In the genomic region with DNA sequence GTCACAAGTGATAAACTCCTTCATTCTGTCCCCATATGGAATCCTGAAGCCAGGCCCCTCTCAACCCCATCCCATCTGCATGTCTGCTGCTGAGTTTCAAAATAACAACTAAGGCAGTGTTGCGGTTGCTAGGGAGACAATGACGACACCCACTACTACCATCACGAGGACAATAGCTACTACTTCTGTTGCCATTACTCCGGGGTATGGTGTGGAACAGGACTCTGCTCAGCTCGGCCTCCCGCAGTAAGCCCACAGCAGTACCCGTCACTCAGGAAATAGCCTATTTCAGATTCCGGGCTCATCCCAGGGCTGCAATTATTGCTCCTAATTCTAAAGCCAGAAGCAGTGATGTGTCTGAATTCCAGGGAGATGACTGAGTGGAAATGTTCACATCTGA, we compare ENCODE assay signal across 13 mouse cellular contexts.
DNase-seq lines count a peak whose midpoint lies in the region; ATAC-seq and TF ChIP-seq lines count a peak whose summit lies in the region.
"Had no signal": no experiment of that assay in that cellular context is flagged by ENCODE, and none has a peak within 500 bp of the region (broad histone marks: within the 10 kb centered on the region; RNA-seq: fewer than 3 reads in every experiment).

No protein-coding gene starts in this region.

- 0 out of 2 replicates have a peak overlapping the region, but pooled peaks have one; percentile 24 for H3K27ac ChIP-seq in hindbrain, embryonic 11.5 days (ENCODE audit: low read depth, low read length)
- H3K27ac ChIP-seq: embryonic facial prominence, embryonic 12.5 days; limb, embryonic 12.5 days had no signal

- H3K4me3 ChIP-seq in hindbrain, embryonic 11.5 days (ENCODE audit: low read depth, low read length), result no peak overlapping the region
- H3K4me3 ChIP-seq: embryonic facial prominence, embryonic 12.5 days; limb, embryonic 12.5 days had no signal

- ATAC-seq in Patski, result peak; percentile 79
- 0 out of 2 replicates have a peak, but pooled peaks have one; percentile 40 for ATAC-seq in hindbrain, embryonic 11.5 days (ENCODE audit: low FRiP score)
- ATAC-seq: intestine, postnatal 0 days had no signal

- peaks cover 13% of the 10 kb centered on the region for H3K4me1 ChIP-seq in hindbrain, embryonic 11.5 days (replicated peaks; ENCODE audit: control insufficient read depth, insufficient read depth, low read length)
- H3K4me1 ChIP-seq: limb, embryonic 12.5 days had no signal

- H3K27me3 ChIP-seq in Patski, result no peaks in the 10 kb centered on the region
- H3K27me3 ChIP-seq in hindbrain, embryonic 11.5 days (ENCODE audit: control insufficient read depth, insufficient read depth, low read length), result no peaks in the 10 kb centered on the region
- H3K27me3 ChIP-seq: embryonic facial prominence, embryonic 12.5 days; limb, embryonic 12.5 days had no signal

- WGBS in hindbrain, embryonic 11.5 days, result 30% methylated on average over 8 of the region's 8 CpGs

- in situ Hi-C loops in Patski (cut with MboI; ENCODE audit: low pct_unique_long_range_greater_than_20kb), result no loop called here

- TF ChIP-seq CTCF in Patski (IDR thresholded peaks at IDR 0.05), result peak; percentile 18

- H3K9ac ChIP-seq in hindbrain, embryonic 11.5 days (ENCODE audit: low read depth, low read length), result no peak overlapping the region
- H3K9ac ChIP-seq: embryonic facial prominence, embryonic 12.5 days; limb, embryonic 12.5 days had no signal

- intact Hi-C loops in left cerebral cortex, postnatal 14 days (cut with DNase I), result loop anchor here (5.0 kb wide), 1 partner anchor 39 kb away; no protein-coding TSS in a partner anchor

- DNase-seq in ES-CJ7 (ENCODE audit: low read depth, low spot score) (peak; percentile 47), Patski (ENCODE audit: low read depth, low spot score) (no peak)
- DNase-seq in hindbrain, embryonic 11.5 days (ENCODE audit: low spot score), result peak; percentile 44
- peak; percentile 23 to 51 for DNase-seq in left cerebral cortex, postnatal 14 days (ENCODE audit: low spot score in 2 of 2)
- DNase-seq in ovary, postnatal 10 days (ENCODE audit: low spot score), result no peak
- DNase-seq in thymus, postnatal 0 days (ENCODE audit: low spot score), result no peak
- no peak for DNase-seq in cerebellum, adult 8-10 months
- DNase-seq: gastrocnemius, postnatal 25 days; thymus, postnatal 36 days had no signal

- POLR2A ChIA-PET in Patski (lab: Charles Lee), result no interaction called here

- no peaks in the 10 kb centered on the region for H3K36me3 ChIP-seq in hindbrain, embryonic 11.5 days (ENCODE audit: control insufficient read depth, insufficient read depth, low read length)
- H3K36me3 ChIP-seq: embryonic facial prominence, embryonic 12.5 days; G1E; limb, embryonic 12.5 days had no signal

- no peak overlapping the region for H3K4me2 ChIP-seq in hindbrain, embryonic 11.5 days (replicated peaks; ENCODE audit: low read depth, low read length)
- H3K4me2 ChIP-seq: embryonic facial prominence, embryonic 12.5 days; limb, embryonic 12.5 days had no signal

- CTCF ChIA-PET in Patski (lab: Charles Lee), result interaction anchor here (0.8 to 1.0 kb wide), 2 partner anchors 9 to 18 kb away, joined by 3 read pairs; no protein-coding TSS in a partner anchor

- H3K9me3 ChIP-seq in hindbrain, embryonic 11.5 days (ENCODE audit: control insufficient read depth, low read length), result no peaks in the 10 kb centered on the region
- H3K9me3 ChIP-seq: embryonic facial prominence, embryonic 12.5 days; limb, embryonic 12.5 days had no signal

Comparison
In these comparisons a context has a peak if more than half of its experiments do, and no peak if none do; other contexts are left out.
1. DNase-seq: peak in ES-CJ7 (single experiment), hindbrain, embryonic 11.5 days (single experiment) and left cerebral cortex, postnatal 14 days (2 of 2); none in Patski (single experiment), ovary, postnatal 10 days (single experiment), thymus, postnatal 0 days (single experiment) and cerebellum, adult 8-10 months (single experiment).